Mouse (Mus musculus) small intestine, adult 2 months (tissue): ENCODE measurements around the gene Traf3ip1.
A peak's percentile ranks its signal among the peaks of the same experiment; 100 is the strongest.

ENCODE experiments used
- CTCF ChIP-seq: fragments of 200-500 bp; IDR thresholded peaks from 2 replicates; pipeline ENCODE4 v1.5.1; 2012; ENCODE audit warnings: low read depth, mild to moderate bottlenecking, control low read depth, inconsistent platforms, low read length, moderate library complexity, mixed read lengths; ENCODE audit not compliant: insufficient replicate concordance, insufficient read length; ENCODE audit errors: extremely low read depth
- POLR2A ChIP-seq: fragments of 200-500 bp; IDR thresholded peaks from 2 replicates; pipeline ENCODE4 v1.6.1; 2012; ENCODE audit warnings: low read depth, mild to moderate bottlenecking, control low read depth, inconsistent platforms, low read length, moderate library complexity

DNA sequence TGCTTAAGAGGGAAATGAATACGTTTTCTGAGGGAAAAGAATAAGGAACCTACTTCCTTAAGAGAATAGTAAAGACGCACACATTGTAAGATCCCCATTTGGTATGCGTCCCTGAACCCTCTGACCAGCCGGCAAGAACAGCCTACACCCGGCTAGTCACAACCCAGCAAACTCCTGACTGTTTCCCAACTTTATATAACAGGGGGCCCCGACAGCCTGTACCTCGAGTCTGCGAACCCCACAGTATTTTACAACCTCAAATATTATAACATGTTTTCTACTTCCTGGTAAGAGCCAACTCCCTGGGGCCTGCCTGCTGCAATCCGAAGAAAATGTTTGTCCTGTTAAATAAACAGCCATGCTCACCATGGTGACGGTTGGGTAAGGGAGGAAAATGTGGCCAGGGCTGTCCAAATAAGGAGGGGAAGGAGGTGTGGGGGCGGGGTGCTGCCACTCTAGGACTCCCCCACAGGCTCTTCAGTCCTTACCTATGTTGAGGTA, 38.1 kb upstream of the Traf3ip1 start:
- TF ChIP-seq POLR2A (peak; percentile 13; the same call in 1 of the 2 replicates), CTCF (no peak)
